In the genomic region with DNA sequence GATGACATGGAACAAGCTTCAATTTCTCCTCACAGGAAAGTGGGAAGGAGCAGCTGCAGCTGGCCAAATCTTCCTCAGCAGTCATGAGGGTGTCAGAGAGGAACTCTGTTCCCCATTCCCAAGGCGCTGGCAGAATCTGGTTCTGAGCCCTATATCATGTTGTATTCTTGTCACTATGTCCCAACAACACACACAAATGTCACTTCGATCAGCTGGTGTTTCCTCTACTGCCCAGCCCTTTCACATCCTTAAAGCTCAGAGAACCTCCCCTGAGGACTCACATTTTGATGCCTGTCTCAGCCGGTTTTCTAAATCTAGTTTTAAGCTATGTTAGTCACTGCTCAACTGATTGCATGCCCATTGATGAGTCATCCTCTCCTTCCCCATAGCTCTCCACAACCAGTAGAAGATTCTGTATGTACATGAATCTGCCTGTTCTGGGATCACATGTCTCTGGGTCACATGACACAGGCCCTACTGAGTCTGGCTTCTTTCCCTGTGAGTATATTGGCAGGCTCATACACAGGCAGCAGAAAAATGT, we compare ENCODE assay signal across 11 mouse cellular contexts. TPM values are rescaled to one million over a fixed set of nuclear protein-coding genes. Genes with fewer than 3 reads are reported as not detected.
DNase-seq lines count a peak whose midpoint lies in the region; ATAC-seq lines count a peak whose summit lies in the region.
"Had no signal": no experiment of that assay in that cellular context is flagged by ENCODE, and none has a peak within 500 bp of the region (broad histone marks: within the 10 kb centered on the region; RNA-seq: fewer than 3 reads in every experiment).

No protein-coding gene starts in this region.

- no peak overlapping the region for H3K4me3 ChIP-seq in macrophage (ENCODE audit: inconsistent target)
- H3K4me3 ChIP-seq in forebrain, embryonic 12.5 days (replicated peaks), result no peak overlapping the region
- H3K4me3 ChIP-seq: hindbrain, embryonic 15.5 days; midbrain, embryonic 10.5 days had no signal

- no peaks in the 10 kb centered on the region for H3K9me3 ChIP-seq in forebrain, embryonic 12.5 days
- H3K9me3 ChIP-seq: hindbrain, embryonic 15.5 days; midbrain, embryonic 10.5 days had no signal

- H3K36me3 ChIP-seq in macrophage (ENCODE audit: inconsistent target), result no peaks in the 10 kb centered on the region
- no peaks in the 10 kb centered on the region for H3K36me3 ChIP-seq in forebrain, embryonic 12.5 days (replicated peaks)
- H3K36me3 ChIP-seq: hindbrain, embryonic 15.5 days; midbrain, embryonic 10.5 days had no signal

- WGBS in macrophage (ENCODE audit: missing documents), result 29% methylated on average over 3 of the region's 3 CpGs
- 86% methylated on average over 3 of the region's 3 CpGs for WGBS in forebrain, embryonic 12.5 days

- intact Hi-C loops in left cerebral cortex, postnatal 4 days (cut with DNase I), result no loop called here

- H3K79me2 ChIP-seq in macrophage (ENCODE audit: inconsistent target), result no peaks in the 10 kb centered on the region

- H3K4me2 ChIP-seq in forebrain, embryonic 12.5 days, result no peak overlapping the region
- H3K4me2 ChIP-seq: hindbrain, embryonic 15.5 days had no signal

- no peaks in the 10 kb centered on the region for H3K27me3 ChIP-seq in forebrain, embryonic 12.5 days
- H3K27me3 ChIP-seq: hindbrain, embryonic 15.5 days had no signal

- H3K27ac ChIP-seq in macrophage, result peak overlapping the region; percentile 74
- H3K27ac ChIP-seq in forebrain, embryonic 12.5 days, result no peak overlapping the region
- H3K27ac ChIP-seq: hindbrain, embryonic 15.5 days; midbrain, embryonic 10.5 days had no signal

- no peak overlapping the region for H3K9ac ChIP-seq in forebrain, embryonic 12.5 days
- H3K9ac ChIP-seq: hindbrain, embryonic 15.5 days had no signal

- ATAC-seq in forebrain, embryonic 12.5 days (ENCODE audit: low FRiP score), result no peak
- ATAC-seq: forebrain, embryonic 14.5 days had no signal

- H3K4me1 ChIP-seq in forebrain, embryonic 12.5 days, result no peaks in the 10 kb centered on the region
- H3K4me1 ChIP-seq: hindbrain, embryonic 15.5 days; midbrain, embryonic 10.5 days had no signal

- peak; percentile 10 to 20 for DNase-seq in left cerebral cortex, adult 9 months (ENCODE audit: low spot score in 2 of 2)
- no peak for DNase-seq in left cerebral cortex, postnatal 4 days
- DNase-seq in NIH3T3 (ENCODE audit: low read depth), result peak; percentile 74
- peak; percentile 37 for DNase-seq in fat pad, adult 2 months (ENCODE audit: extremely low read depth, low read depth, low spot score)
- no peak for DNase-seq in cerebellum, adult 11 months

RNA-seq across cellular contexts. Expression of gene Serpina3f, which starts 28.2 kb away (rescaled TPM):
- not detected for total RNA-seq in left cerebral cortex, postnatal 4 days (2021)
- 1 to 10 TPM in 3 of 26 experiments, under 1 TPM in 7, not detected in 16; 0.40 to 5.2 (median 0.92) TPM for total RNA-seq in macrophage (2018; cell fraction: chromatin; rRNA removed)
- 10 to 100 TPM in 1 of 26 experiments, 1 to 10 TPM in 13, under 1 TPM in 12; 0.13 to 10.2 (median 3.1) TPM for total RNA-seq in macrophage (2018; cell fraction: cytosol; rRNA removed)
- 1 to 10 TPM in 14 of 26 experiments, under 1 TPM in 4, not detected in 8; 0.30 to 5.5 (median 2.2) TPM for total RNA-seq in macrophage (2018; cell fraction: nucleus; rRNA removed)
- 0.31 to 2.0 TPM (median 0.44 TPM) in 3 replicates for polyA plus RNA-seq in macrophage (2018)
- 0.11 and 0.17 TPM in 2 replicates for polyA plus RNA-seq in forebrain, embryonic 12.5 days (2016; fragmentation: Nextera tagmentation; extraction: Ambion mirVana)

RNA-seq across cellular contexts. Expression of gene Serpina3c, which starts 32.4 kb away (rescaled TPM):
- total RNA-seq in left cerebral cortex, postnatal 4 days (2021), result not detected
- total RNA-seq in macrophage (2018; cell fraction: chromatin; rRNA removed), result not detected
- under 1 TPM in 6 of 26 experiments, not detected in 20; 0.04 to 0.10 (median 0.06) TPM for total RNA-seq in macrophage (2018; cell fraction: cytosol; rRNA removed)
- not detected for total RNA-seq in macrophage (2018; cell fraction: nucleus; rRNA removed)
- not detected in 3 replicates for polyA plus RNA-seq in macrophage (2018)
- polyA plus RNA-seq in forebrain, embryonic 12.5 days (2016; fragmentation: Nextera tagmentation; extraction: Ambion mirVana), result not detected in 2 replicates
- polyA plus RNA-seq: forebrain, embryonic 14.5 days; hindbrain, embryonic 15.5 days; midbrain, embryonic 10.5 days had no signal

RNA-seq across cellular contexts. Expression of gene Serpina3g, which starts 49.9 kb away (rescaled TPM):
- total RNA-seq in left cerebral cortex, postnatal 4 days (2021), result under 1 TPM in 1 of 2 experiments, not detected in 1; 0.50 TPM
- total RNA-seq in macrophage (2018; cell fraction: chromatin; rRNA removed), result 10 to 100 TPM in 3 of 26 experiments, 1 to 10 TPM in 11, under 1 TPM in 2, not detected in 10; 0.45 to 19.7 (median 7.3) TPM
- 100 to 1,000 TPM in 1 of 26 experiments, 10 to 100 TPM in 12, 1 to 10 TPM in 1, under 1 TPM in 12; 0.33 to 104 (median 19.2) TPM for total RNA-seq in macrophage (2018; cell fraction: cytosol; rRNA removed)
- 10 to 100 TPM in 14 of 26 experiments, 1 to 10 TPM in 2, under 1 TPM in 4, not detected in 6; 0.50 to 58.7 (median 21.3) TPM for total RNA-seq in macrophage (2018; cell fraction: nucleus; rRNA removed)
- 1.4 to 6.2 TPM (median 1.5 TPM) in 3 replicates for polyA plus RNA-seq in macrophage (2018)
- not detected in 2 replicates for polyA plus RNA-seq in forebrain, embryonic 12.5 days (2016; fragmentation: Nextera tagmentation; extraction: Ambion mirVana)

RNA-seq across cellular contexts. Expression of gene Serpina3b, which starts 58.3 kb away (rescaled TPM):
- not detected for total RNA-seq in left cerebral cortex, postnatal 4 days (2021)
- not detected for total RNA-seq in macrophage (2018; cell fraction: chromatin; rRNA removed)
- not detected for total RNA-seq in macrophage (2018; cell fraction: cytosol; rRNA removed)
- not detected for total RNA-seq in macrophage (2018; cell fraction: nucleus; rRNA removed)
- polyA plus RNA-seq in macrophage (2018), result 0.14 TPM in 1 of 3 replicates, not detected in the others
- not detected in 2 replicates for polyA plus RNA-seq in forebrain, embryonic 12.5 days (2016; fragmentation: Nextera tagmentation; extraction: Ambion mirVana)
- total RNA-seq: layer of hippocampus, postnatal 36 days had no signal
- polyA plus RNA-seq: forebrain, embryonic 14.5 days; hindbrain, embryonic 15.5 days; midbrain, embryonic 10.5 days had no signal

Comparison
In these comparisons a context has a peak if more than half of its experiments do, and no peak if none do; other contexts are left out.
1. DNase-seq: peak in left cerebral cortex, adult 9 months (2 of 2), NIH3T3 (single experiment) and fat pad, adult 2 months (single experiment); none in left cerebral cortex, postnatal 4 days (single experiment) and cerebellum, adult 11 months (single experiment).